Mouse (Mus musculus): Measurements from ENCODE around the gene Acbd7. TPM values are rescaled to one million over a fixed set of nuclear protein-coding genes. Genes with fewer than 3 reads are reported as not detected.

Acbd7 gene
- polyA plus RNA-seq, 1 experiment from 2014 or later: 0.41 TPM

Other genes starting within 250 kb of the Acbd7 start
- gene Fam171a1, start 221.9 kb upstream of the Acbd7 start, polyA plus RNA-seq (2016; fragmentation: Nextera tagmentation; extraction: Ambion mirVana): 38.7 and 45.8 TPM in 2 replicates
- 67.1 and 68.4 TPM in 2 replicates for gene Nmt2, start 52.0 kb upstream of the Acbd7 start, polyA plus RNA-seq (2016; fragmentation: Nextera tagmentation; extraction: Ambion mirVana)
- 23.4 and 23.5 TPM in 2 replicates for gene Rpp38, start 3.5 kb upstream of the Acbd7 start, polyA plus RNA-seq (2016; fragmentation: Nextera tagmentation; extraction: Ambion mirVana)
- not detected in 2 replicates for gene Olah, start 61.0 kb downstream of the Acbd7 start, polyA plus RNA-seq (2016; fragmentation: Nextera tagmentation; extraction: Ambion mirVana)
- not detected in 2 replicates for gene Meig1, start 86.5 kb downstream of the Acbd7 start, polyA plus RNA-seq (2016; fragmentation: Nextera tagmentation; extraction: Ambion mirVana)
- 7.7 and 7.8 TPM in 2 replicates for gene Dclre1c, start 88.0 kb downstream of the Acbd7 start, polyA plus RNA-seq (2016; fragmentation: Nextera tagmentation; extraction: Ambion mirVana)
- gene Suv39h2, start 138.9 kb downstream of the Acbd7 start, polyA plus RNA-seq (2016; fragmentation: Nextera tagmentation; extraction: Ambion mirVana): 36.3 and 40.5 TPM in 2 replicates
- gene Gm45902, start 176.6 kb downstream of the Acbd7 start, polyA plus RNA-seq (2016; fragmentation: Nextera tagmentation; extraction: Ambion mirVana): 9.9 and 10.9 TPM in 2 replicates
- 134 and 141 TPM in 2 replicates for gene Hspa14, start 176.6 kb downstream of the Acbd7 start, polyA plus RNA-seq (2016; fragmentation: Nextera tagmentation; extraction: Ambion mirVana)
- gene Cdnf, start 176.9 kb downstream of the Acbd7 start, polyA plus RNA-seq (2016; fragmentation: Nextera tagmentation; extraction: Ambion mirVana): 0.16 and 0.47 TPM in 2 replicates
- 39.3 and 43.1 TPM in 2 replicates for gene Fam107b, start 234.3 kb downstream of the Acbd7 start, polyA plus RNA-seq (2016; fragmentation: Nextera tagmentation; extraction: Ambion mirVana)